Mouse (Mus musculus) gastrocnemius, adult 2 months (tissue): ENCODE measurements around the gene Kcnd3. TPM values are rescaled to one million over a fixed set of nuclear protein-coding genes. Genes with fewer than 3 reads are reported as not detected.

ENCODE experiments used
- DNase-seq: peaks from one replicate; pipeline ENCODE4 v3.0.0; 2022
- H3K27ac ChIP-seq: fragments of 200-600 bp; 2 replicates; pipeline ENCODE4 v1.8.1; 2022; ENCODE audit warnings: mild to moderate bottlenecking
- H3K4me3 ChIP-seq: fragments of 200-600 bp; 2 replicates; pipeline ENCODE4 v1.8.1; 2022; ENCODE audit warnings: mild to moderate bottlenecking, moderate library complexity
- CTCF ChIP-seq: fragments of 200-600 bp; IDR thresholded peaks from 2 replicates; pipeline ENCODE4 v1.8.1; 2022; ENCODE audit warnings: antibody characterized with exemption, mild to moderate bottlenecking, moderate library complexity
- intact Hi-C: fragments of 180-260 bp; cut with DNase I; formaldehyde crosslinking; loops from one replicate; pipeline ENCODE4 v1.15.1; 2025
- total RNA-seq, 2 experiments: library from RNA; stranded (reverse); gene quantifications; 2 replicates each; pipeline ENCODE4 v1.2.3; 2021

The Kcnd3 gene
- total RNA-seq, 2 experiments from 2014 or later: 0.05 to 0.08 TPM

- H3K4me3 ChIP-seq: no peak overlapping the region
- no peak for TF ChIP-seq CTCF
- no peak for DNase-seq
- intact Hi-C loops: no loop called here
- no peak overlapping the region for H3K27ac ChIP-seq
Observed at GRCm38 (mm10) chr3:105666996-105667523, 214.9 kb downstream of the Kcnd3 start.

- intact Hi-C loops: no loop called here
- H3K4me3 ChIP-seq: no peak overlapping the region
- no peak for DNase-seq
- no peak overlapping the region for H3K27ac ChIP-seq
- no peak for TF ChIP-seq CTCF
Observed at GRCm38 (mm10) chr3:105668161-105668560, 216.0 kb downstream of the Kcnd3 start.

GRCm38 (mm10) chr3:105669776-105670175 lies 217.6 kb downstream of the Kcnd3 start:
- H3K4me3 ChIP-seq: no peak overlapping the region
- no peak overlapping the region for H3K27ac ChIP-seq
- DNase-seq: no peak
- no peak for TF ChIP-seq CTCF
- intact Hi-C loops: no loop called here

DNA sequence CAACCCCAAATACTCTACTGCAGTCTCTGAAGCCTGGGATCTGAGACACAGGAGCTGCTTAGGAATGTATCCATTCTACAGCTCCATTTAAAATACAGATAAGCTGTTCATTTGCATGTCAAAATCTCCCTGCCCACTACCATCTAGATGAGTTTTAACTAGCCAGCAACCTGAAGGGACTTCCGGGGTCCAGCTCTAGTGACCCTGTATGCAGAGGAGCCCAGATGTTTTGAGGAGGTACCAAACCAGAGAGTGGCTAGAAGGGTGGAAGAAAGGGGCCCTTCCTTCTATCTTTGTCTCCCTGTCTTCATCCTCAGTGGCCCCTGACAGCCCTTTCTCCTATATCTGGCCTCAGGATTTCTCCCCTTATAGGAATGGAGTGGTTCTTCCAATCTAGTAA lies 218.7 kb downstream of the Kcnd3 start:
- no peak for TF ChIP-seq CTCF
- intact Hi-C loops: no loop called here
- Histone ChIP-seq H3K4me3 (no peak overlapping the region), H3K27ac (no peak overlapping the region)
- no peak for DNase-seq

- DNase-seq: peak; percentile 33
- no peak; the same call in 1 of the 2 replicates for TF ChIP-seq CTCF
- intact Hi-C loops: loop anchor here (1.0 kb wide), 1 partner anchor 225 kb away; no protein-coding TSS in a partner anchor
- Histone ChIP-seq H3K4me3 (no peak overlapping the region), H3K27ac (no peak overlapping the region)
Observed at GRCm38 (mm10) chr3:105674595-105675218, 222.6 kb downstream of the Kcnd3 start.

DNA sequence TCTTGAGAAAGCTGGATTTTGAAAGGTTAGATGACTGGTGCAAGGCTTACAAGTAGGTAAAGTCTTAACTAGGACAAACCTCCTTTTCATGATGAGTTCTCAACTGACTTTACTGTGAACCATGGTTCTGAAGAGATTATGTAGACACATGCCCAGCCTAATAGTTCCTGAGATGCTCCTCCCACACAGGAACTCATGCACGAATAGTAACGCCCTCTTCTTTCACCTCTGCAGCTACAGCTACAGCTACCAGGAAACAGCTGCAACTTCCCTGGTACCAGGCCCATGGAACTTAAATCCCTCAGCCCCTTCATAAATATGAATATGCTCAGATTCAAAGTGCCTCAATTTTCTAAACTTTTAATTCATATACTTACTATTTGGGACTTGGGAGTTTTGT lies 223.8 kb downstream of the Kcnd3 start:
- DNase-seq: no peak
- H3K4me3 ChIP-seq: no peak overlapping the region
- intact Hi-C loops: no loop called here
- H3K27ac ChIP-seq: no peak overlapping the region
- no peak for TF ChIP-seq CTCF

DNA sequence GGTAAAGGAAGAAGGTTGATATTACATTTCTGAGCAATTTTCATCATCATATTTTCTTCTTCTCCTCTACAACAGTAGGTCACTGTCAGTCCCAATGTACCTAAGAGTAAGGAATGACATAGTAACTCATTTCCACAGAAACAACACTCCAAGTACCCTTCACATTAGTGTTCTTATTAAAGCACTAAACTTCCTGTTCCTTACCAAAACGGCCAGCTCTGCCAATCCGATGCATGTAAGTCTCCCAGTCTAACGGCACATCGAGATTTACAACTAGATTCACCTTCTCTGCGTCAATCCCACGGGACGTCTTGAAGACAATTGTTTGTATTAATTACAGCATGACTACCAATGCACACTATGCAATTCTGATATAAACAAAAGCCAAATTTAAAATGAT lies 228.2 kb downstream of the Kcnd3 start:
- Histone ChIP-seq H3K27ac (no peak overlapping the region), H3K4me3 (no peak overlapping the region)
- TF ChIP-seq CTCF: no peak
- DNase-seq: no peak
- intact Hi-C loops: no loop called here

GRCm38 (mm10) chr3:105686394-105687323 lies 234.5 kb downstream of the Kcnd3 start:
- DNase-seq: no peak
- TF ChIP-seq CTCF: no peak
- intact Hi-C loops: loop anchor here (1.0 to 5.0 kb wide), 3 partner anchors 40 to 271 kb away; partner anchors contain the start of gene Wdr77
- Histone ChIP-seq H3K27ac (peak overlapping the region; percentile 98), H3K4me3 (peak overlapping the region; percentile 99)

DNA sequence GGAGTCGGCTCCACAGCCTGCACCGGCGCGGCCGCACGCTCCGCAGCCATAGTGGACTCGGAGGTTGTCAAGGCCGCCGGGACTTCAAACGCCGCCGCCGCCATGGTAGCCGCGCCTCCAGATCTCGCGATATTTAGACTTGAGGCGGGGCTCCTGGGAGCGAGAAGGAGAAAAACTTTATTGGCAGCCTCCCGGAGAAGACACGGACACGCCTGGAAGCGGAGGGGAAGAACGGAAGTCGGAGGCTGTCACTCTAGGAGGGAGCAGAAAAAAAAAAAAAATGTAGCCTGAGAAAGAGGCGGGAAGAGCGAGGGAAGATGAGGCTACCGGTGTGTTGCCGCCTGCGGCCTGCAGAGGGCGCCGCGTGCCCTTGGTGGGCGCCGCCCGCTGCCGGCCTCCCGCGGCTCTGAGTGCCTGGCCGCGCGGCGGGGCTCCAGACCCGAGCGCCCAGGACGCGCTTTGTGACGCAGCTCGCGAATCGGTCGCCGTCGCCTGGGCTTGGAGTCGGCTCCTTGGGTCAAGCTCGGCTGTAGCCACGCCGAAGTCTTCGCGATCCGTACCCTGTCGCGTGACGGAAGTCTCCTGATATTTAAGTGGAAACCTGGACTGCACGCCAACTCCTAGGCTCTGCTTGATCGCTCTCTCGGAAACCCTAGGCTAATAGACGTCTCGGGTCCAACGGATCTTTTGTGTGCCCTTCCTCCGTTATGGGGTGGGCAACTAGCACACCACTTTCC lies 235.4 kb downstream of the Kcnd3 start, which contains the start of gene Ddx20:
Gene Ddx20, minus strand, starts transcription at position 251 of the 737 bp plus-strand sequence.
- H3K27ac ChIP-seq: peak within 1 kb of the TSS; percentile 98
- intact Hi-C loops: loop anchor here (1.0 to 5.0 kb wide), 3 partner anchors 39 to 270 kb away; partner anchors contain the start of gene Wdr77
- peak within 1 kb of the TSS; percentile 99 for H3K4me3 ChIP-seq
- DNase-seq: peak; percentile 96
- TF ChIP-seq CTCF: peak; percentile 99

GRCm38 (mm10) chr3:105688536-105688935 lies 236.4 kb downstream of the Kcnd3 start:
- intact Hi-C loops: loop anchor here (5.0 kb wide), 1 partner anchor 269 kb away; the partner anchor contains the start of gene Wdr77
- H3K4me3 ChIP-seq: no peak overlapping the region
- no peak for TF ChIP-seq CTCF
- DNase-seq: no peak
- H3K27ac ChIP-seq: 0 out of 2 replicates have a peak overlapping the region, but pooled peaks have one; percentile 4

- Histone ChIP-seq H3K27ac (peak overlapping the region; percentile 82), H3K4me3 (no peak overlapping the region)
- intact Hi-C loops: no loop called here
- no peak for DNase-seq
- TF ChIP-seq CTCF: no peak
Observed at GRCm38 (mm10) chr3:105693327-105694080, 241.4 kb downstream of the Kcnd3 start.
